Mouse (Mus musculus): ENCODE results near the gene Catip. TPM values are rescaled to one million over a fixed set of nuclear protein-coding genes. Genes with fewer than 3 reads are reported as not detected.
A peak's percentile ranks its signal among the peaks of the same experiment; 100 is the strongest.
"Not testable (repeated sequence)": the region's sequence is repeated elsewhere in the genome, so short reads cannot be mapped to it uniquely, and the experiment has no call there.

Catip gene
- total RNA-seq, 2 experiments from 2014 or later, result 0.74 to 1.1 TPM

GRCm38 (mm10) chr1:74395290-74395689, 33.4 kb downstream of the Catip start:
- intact Hi-C loops (cut with DNase I), result no loop called here
- DNase-seq, result no peak

- DNase-seq; intact Hi-C loops (cut with DNase I): not testable (repeated sequence)
Measured at GRCm38 (mm10) chr1:74396456-74397222, 34.7 kb downstream of the Catip start.

- intact Hi-C loops (cut with DNase I), result no loop called here
- DNase-seq, result peak; percentile 97
Measured at GRCm38 (mm10) chr1:74397268-74397918, 35.5 kb downstream of the Catip start.

GRCm38 (mm10) chr1:74397919-74398451, 36.1 kb downstream of the Catip start:
- peak; percentile 69 for DNase-seq
- intact Hi-C loops (cut with DNase I), result no loop called here

- intact Hi-C loops (cut with DNase I), result no loop called here
- DNase-seq, result no peak
Measured at GRCm38 (mm10) chr1:74400531-74400930, 38.6 kb downstream of the Catip start.

GRCm38 (mm10) chr1:74401015-74401702, 39.3 kb downstream of the Catip start:
- no peak for DNase-seq
- intact Hi-C loops (cut with DNase I), result no loop called here

- intact Hi-C loops (cut with DNase I), result no loop called here
- DNase-seq, result no peak
Measured at GRCm38 (mm10) chr1:74404206-74404605, 42.3 kb downstream of the Catip start.

- DNase-seq, result no peak
- intact Hi-C loops (cut with DNase I), result no loop called here
Measured at GRCm38 (mm10) chr1:74408589-74409504, 46.9 kb downstream of the Catip start, which contains the start of gene Vil1. Gene Vil1 (plus strand): TSS chr1:74409376.

- intact Hi-C loops (cut with DNase I), result no loop called here
- DNase-seq, result no peak
Measured at GRCm38 (mm10) chr1:74411753-74412325, 49.9 kb downstream of the Catip start.

- intact Hi-C loops (cut with DNase I), result no loop called here
- no peak for DNase-seq
Measured at GRCm38 (mm10) chr1:74412711-74413110, 50.8 kb downstream of the Catip start.

- no peak for DNase-seq
- intact Hi-C loops (cut with DNase I), result no loop called here
Measured at GRCm38 (mm10) chr1:74415143-74415542, 53.2 kb downstream of the Catip start.

Small RNA genes lying within 50 kb of the gene (microRNA-seq; reads per million reads assigned to microRNA genes)
- gene Mir26b, result 5,908 reads per million, percentile 92 among the genes with 10 or more reads in this experiment

Other genes starting within 250 kb of the Catip start
- gene Tns1, start 237.7 kb upstream of the Catip start, total RNA-seq (2021), result 10 to 100 TPM; 19.6 to 21.4 TPM
- gene Rufy4, start 236.6 kb upstream of the Catip start, total RNA-seq (2021), result under 1 TPM in 1 of 2 experiments, not detected in 1; 0.20 TPM
- gene Cxcr2, start 208.1 kb upstream of the Catip start, total RNA-seq (2021), result under 1 TPM in 1 of 2 experiments, not detected in 1; 0.12 TPM
- not detected for gene Cxcr1, start 167.5 kb upstream of the Catip start, total RNA-seq (2021)
- 100 to 1,000 TPM; 333 to 372 TPM for gene Arpc2, start 126.0 kb upstream of the Catip start, total RNA-seq (2021)
- not detected for gene Gpbar1, start 83.6 kb upstream of the Catip start, total RNA-seq (2021)
- gene Aamp, start 77.4 kb upstream of the Catip start, total RNA-seq (2021), result 100 to 1,000 TPM; 122 to 124 TPM
- 10 to 100 TPM; 98.6 to 99.4 TPM for gene Pnkd, start 77.2 kb upstream of the Catip start, total RNA-seq (2021)
- 1 to 10 TPM; 5.2 to 5.3 TPM for gene Tmbim1, start 56.5 kb upstream of the Catip start, total RNA-seq (2021)
- gene Slc11a1, start 13.1 kb downstream of the Catip start, total RNA-seq (2021), result 1 to 10 TPM; 1.2 to 2.2 TPM
- 10 to 100 TPM; 19.2 to 20.8 TPM for gene Ctdsp1, start 29.4 kb downstream of the Catip start, total RNA-seq (2021)
- gene Vil1, start 47.3 kb downstream of the Catip start, total RNA-seq (2021), result under 1 TPM; 0.72 to 0.81 TPM
- 10 to 100 TPM; 43.9 to 48.1 TPM for gene Cnot9, start 143.9 kb downstream of the Catip start, total RNA-seq (2021)
- gene Plcd4, start 180.8 kb downstream of the Catip start, total RNA-seq (2021), result 1 to 10 TPM; 3.7 TPM
- gene Usp37, start 182.2 kb downstream of the Catip start, total RNA-seq (2021), result 10 to 100 TPM; 24.3 to 26.6 TPM
- 10 to 100 TPM; 24.7 to 24.8 TPM for gene Zfp142, start 226.1 kb downstream of the Catip start, total RNA-seq (2021)
- gene Bcs1l, start 226.2 kb downstream of the Catip start, total RNA-seq (2021), result 10 to 100 TPM; 19.8 to 24.1 TPM
- 10 to 100 TPM; 58.7 to 64.9 TPM for gene Rnf25, start 239.3 kb downstream of the Catip start, total RNA-seq (2021)
- 10 to 100 TPM; 20.6 to 25.2 TPM for gene Stk36, start 239.3 kb downstream of the Catip start, total RNA-seq (2021)